Mouse (Mus musculus): ENCODE results near the gene Tbx18.

DNA sequence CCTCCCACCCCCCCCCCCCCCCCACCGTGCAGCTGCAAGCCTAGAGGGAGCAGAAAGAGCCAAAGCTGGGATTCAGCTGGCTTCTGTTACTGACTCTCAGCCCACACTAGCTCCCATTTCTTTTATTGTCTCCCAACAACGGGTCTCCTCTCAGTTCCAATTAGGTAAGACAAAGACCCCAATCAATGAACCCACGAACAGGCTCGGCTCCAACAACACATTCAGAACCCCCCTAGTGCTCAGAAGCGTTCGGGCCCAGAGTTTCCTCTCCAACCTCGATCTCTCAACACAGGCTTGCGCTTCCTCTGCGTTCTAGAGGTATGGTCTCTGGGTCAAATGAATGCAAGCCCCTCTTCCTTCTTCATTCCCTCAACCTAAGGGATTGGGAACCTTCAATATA lies 4.0 kb upstream of the Tbx18 start:
- TF ChIP-seq CTCF (conservative IDR thresholded peaks at IDR 0.05; ENCODE audit: low read length) (no peak), NANOG (IDR thresholded peaks at IDR 0.05; ENCODE audit: borderline replicate concordance, low read length) (peak; percentile 33; the same call in 1 of the 2 replicates)
